Mouse (Mus musculus): ENCODE measurements around the gene Rps15. TPM values are rescaled to one million over a fixed set of nuclear protein-coding genes. Genes with fewer than 3 reads are reported as not detected.
A peak's percentile ranks its signal among the peaks of the same experiment; 100 is the strongest.

Gene Rps15
- polyA plus RNA-seq, 1 experiment from 2014 or later: 836 TPM

DNA sequence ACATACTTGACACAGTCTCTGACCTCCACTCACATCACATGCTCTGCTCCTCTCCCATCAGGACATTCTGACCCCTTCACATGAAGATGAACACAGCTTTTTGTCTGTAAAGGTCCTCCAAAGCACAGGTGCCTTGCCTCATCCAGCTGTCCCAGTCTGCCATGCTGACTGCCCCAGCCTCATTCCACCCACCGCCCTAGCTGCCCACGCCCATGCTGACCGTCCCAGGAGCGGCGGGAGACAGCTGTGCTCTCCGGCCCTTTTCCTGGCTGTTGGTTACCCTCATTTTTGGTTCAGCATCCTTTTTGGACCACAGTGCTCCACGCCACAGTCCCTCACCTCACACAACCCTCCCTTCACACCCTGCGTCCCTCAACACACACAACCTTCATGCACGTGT is 13.9 kb upstream of the Rps15 start:
- DNase-seq (no peak), ATAC-seq (ENCODE audit: low read depth) (no peak)
- peaks cover 32% of the 10 kb centered on the region for H3K4me1 ChIP-seq (replicated peaks)
- no peaks in the 10 kb centered on the region for H3K9me3 ChIP-seq (replicated peaks)
- H3K27ac ChIP-seq: no peak overlapping the region
- no peak overlapping the region for H3K9ac ChIP-seq
- no peak overlapping the region for H3K4me2 ChIP-seq
- H3K36me3 ChIP-seq: peaks cover 100% of the 10 kb centered on the region
- no peaks in the 10 kb centered on the region for H3K27me3 ChIP-seq
- H3K4me3 ChIP-seq (replicated peaks): no peak overlapping the region
- WGBS (ENCODE audit: insufficient replicate concordance): 92% methylated on average over 9 of the region's 9 CpGs

DNA sequence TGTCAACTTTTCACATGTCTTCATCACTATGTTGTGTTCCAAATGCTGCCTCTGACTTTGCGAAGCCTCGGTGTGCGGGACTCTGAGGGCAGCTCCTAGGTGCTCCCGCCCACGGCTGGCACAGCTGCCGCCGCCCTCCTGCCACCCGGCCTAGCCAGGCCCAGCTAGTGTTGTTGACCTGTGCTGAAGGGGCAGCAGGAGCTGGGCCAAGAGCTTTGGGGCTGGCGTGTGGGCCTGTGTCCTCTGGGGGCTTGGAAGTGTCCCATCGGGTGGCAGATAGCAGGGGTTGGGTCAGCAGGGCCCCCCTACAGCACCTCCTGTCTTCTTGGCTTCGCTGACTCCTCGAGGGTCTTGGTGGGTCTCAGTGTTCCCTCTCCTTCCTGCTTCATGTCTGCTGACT is 13.0 kb upstream of the Rps15 start:
- Histone ChIP-seq H3K27ac (no peak overlapping the region), H3K4me2 (no peak overlapping the region), H3K27me3 (no peaks in the 10 kb centered on the region), H3K9ac (no peak overlapping the region), H3K9me3 (replicated peaks) (no peaks in the 10 kb centered on the region), H3K36me3 (peaks cover 100% of the 10 kb centered on the region), H3K4me1 (replicated peaks) (peaks cover 23% of the 10 kb centered on the region), H3K4me3 (replicated peaks) (no peak overlapping the region)
- WGBS (ENCODE audit: insufficient replicate concordance): 92% methylated on average over 12 of the region's 12 CpGs
- DNase-seq (no peak), ATAC-seq (ENCODE audit: low read depth) (no peak)

DNA sequence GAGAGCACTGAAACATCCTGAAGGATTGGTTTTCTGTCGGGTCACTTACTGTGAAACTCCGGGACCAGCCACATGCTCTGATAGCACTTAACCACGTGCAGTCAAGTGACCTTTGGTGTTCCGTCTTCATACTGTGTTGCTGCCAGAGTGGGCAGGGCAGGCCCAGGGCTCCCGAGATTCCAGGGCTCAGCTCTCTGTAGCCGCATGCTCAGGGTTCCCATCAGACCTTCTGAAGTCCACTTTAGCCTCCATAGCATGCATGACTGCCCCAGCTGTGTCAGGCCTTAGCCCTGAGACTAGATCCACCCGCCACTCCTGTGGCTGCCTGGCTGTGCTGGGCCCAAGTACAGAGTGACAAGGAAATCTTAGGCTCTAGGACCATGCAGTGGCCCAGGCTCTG is 10.9 kb upstream of the Rps15 start:
- no peak overlapping the region for H3K9ac ChIP-seq
- H3K36me3 ChIP-seq: peaks cover 99% of the 10 kb centered on the region
- no peak overlapping the region for H3K4me2 ChIP-seq
- H3K4me1 ChIP-seq (replicated peaks): peaks cover 11% of the 10 kb centered on the region
- DNase-seq: no peak
- no peak for ATAC-seq (ENCODE audit: low read depth)
- WGBS (ENCODE audit: insufficient replicate concordance): 76% methylated on average over 7 of the region's 7 CpGs
- H3K9me3 ChIP-seq (replicated peaks): no peaks in the 10 kb centered on the region
- H3K27me3 ChIP-seq: no peaks in the 10 kb centered on the region
- no peak overlapping the region for H3K27ac ChIP-seq
- no peak overlapping the region for H3K4me3 ChIP-seq (replicated peaks)

DNA sequence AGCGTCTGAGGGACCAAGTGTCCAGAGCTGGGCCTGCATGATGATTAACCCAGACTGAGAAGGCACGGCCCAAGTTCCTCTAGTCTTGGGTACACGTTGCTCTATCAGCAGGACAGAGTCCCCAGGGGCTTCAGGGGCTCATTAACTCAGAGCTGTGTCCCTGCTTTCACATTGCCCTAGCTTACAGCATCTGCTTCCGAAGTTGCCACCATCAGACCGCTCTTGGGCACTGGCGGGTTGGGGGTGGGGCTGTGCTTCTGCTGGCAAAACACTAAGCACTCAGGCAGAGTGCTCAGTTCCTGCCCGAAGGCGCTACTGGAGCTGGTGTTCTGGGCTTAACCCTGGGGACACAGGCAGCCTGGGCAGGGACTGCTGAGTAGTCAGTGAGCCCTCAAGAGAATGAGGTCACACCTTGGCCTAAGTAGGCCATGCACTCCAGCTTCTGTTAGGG is 10.3 kb upstream of the Rps15 start:
- Histone ChIP-seq H3K4me2 (no peak overlapping the region), H3K27me3 (no peaks in the 10 kb centered on the region), H3K36me3 (peaks cover 99% of the 10 kb centered on the region), H3K27ac (no peak overlapping the region), H3K9me3 (replicated peaks) (no peaks in the 10 kb centered on the region), H3K4me3 (replicated peaks) (no peak overlapping the region), H3K9ac (no peak overlapping the region), H3K4me1 (replicated peaks) (peaks cover 11% of the 10 kb centered on the region)
- 87% methylated on average over 8 of the region's 8 CpGs for WGBS (ENCODE audit: insufficient replicate concordance)
- ATAC-seq (ENCODE audit: low read depth): no peak
- no peak for DNase-seq

DNA sequence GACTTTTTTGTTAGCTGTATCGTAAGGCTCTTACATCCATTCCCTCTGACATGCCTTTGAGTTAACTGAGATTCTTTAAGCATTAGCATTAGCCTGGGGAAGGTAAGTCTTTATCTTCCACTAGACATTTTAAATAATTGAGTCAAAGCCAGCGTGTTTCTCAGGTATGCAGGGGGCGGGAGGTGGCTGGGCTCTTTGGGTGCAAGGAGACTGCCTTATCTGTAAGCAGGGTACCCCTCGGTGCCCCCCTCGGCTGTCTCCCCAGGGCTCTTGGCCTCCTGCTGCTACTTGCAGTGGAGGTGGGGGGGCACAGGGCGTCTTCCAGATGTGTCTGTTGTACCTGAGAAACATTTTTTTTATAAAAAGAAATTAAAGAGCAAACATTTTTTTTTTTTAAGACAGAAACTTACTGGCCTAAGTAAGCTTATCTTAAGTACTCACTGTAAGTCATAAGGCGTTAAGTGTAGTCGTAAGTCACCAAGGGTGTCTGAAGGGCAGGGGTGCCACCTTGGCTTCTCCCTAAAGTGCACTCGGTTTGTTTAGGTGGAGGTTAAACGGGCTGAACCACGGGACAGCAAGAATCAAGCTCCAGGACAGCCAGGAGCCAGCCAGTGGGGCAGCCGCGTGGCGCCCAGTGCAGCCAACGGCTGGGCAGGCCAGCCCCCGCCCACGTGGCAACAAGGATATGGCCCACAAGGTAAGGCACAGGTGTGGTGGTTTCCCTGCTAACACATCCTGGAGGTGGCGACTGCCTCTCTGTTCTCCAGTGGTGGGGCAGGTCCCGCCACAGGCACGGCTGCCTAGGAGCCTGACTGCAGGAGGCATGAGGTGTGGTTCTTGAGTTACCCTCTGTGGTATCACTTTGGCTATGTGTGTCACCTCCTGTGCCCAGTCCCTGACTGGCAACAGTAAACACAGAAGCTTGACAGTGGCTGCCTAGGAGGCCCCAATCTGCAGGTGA is 9.5 kb upstream of the Rps15 start:
- Histone ChIP-seq H3K27ac (no peak overlapping the region), H3K9ac (no peak overlapping the region), H3K4me1 (replicated peaks) (peaks cover 11% of the 10 kb centered on the region), H3K9me3 (replicated peaks) (no peaks in the 10 kb centered on the region), H3K36me3 (peaks cover 99% of the 10 kb centered on the region), H3K4me2 (no peak overlapping the region), H3K4me3 (replicated peaks) (no peak overlapping the region), H3K27me3 (no peaks in the 10 kb centered on the region)
- DNase-seq (no peak), ATAC-seq (ENCODE audit: low read depth) (no peak)
- WGBS (ENCODE audit: insufficient replicate concordance): 82% methylated on average over 20 of the region's 20 CpGs

DNA sequence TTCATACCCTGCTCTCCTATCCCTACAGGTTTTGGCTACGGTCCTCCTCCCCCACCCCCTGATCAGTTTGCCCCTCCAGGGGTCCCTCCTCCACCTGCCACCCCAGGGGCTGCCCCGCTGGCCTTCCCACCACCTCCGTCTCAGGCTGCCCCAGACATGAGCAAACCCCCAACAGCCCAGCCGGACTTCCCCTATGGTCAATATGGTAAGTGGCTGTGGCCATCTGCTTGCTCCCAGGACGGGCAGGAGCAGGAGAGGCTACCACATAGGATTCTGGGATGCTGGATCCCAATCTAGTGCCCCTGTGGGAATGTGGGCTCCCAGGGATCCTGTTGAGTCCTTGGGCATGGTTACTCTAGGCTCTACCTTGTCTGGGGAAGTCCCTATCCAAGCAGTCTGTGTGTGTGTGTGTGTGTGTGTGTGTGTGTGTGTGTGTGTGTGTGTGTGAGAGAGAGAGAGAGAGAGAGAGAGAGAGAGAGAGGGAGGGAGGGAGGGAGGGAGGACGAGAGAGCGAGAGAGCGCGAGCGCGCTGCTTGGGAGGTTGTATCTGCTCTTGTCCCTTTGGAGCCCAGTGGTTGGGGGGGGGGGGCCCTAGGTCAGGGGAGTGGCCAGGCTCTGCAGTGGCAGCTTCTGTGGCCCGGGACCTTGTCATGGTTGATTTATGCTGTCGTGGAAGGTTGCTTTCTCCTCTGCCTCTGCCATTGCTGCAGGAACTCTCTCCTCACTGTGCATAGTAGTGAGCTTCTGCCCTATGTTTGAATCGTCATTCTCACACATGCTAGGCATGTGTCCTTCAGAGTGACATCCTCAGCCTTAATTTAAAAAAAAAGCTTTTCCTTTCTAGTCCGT is 6.8 kb upstream of the Rps15 start:
- no peak overlapping the region for H3K9ac ChIP-seq

DNA sequence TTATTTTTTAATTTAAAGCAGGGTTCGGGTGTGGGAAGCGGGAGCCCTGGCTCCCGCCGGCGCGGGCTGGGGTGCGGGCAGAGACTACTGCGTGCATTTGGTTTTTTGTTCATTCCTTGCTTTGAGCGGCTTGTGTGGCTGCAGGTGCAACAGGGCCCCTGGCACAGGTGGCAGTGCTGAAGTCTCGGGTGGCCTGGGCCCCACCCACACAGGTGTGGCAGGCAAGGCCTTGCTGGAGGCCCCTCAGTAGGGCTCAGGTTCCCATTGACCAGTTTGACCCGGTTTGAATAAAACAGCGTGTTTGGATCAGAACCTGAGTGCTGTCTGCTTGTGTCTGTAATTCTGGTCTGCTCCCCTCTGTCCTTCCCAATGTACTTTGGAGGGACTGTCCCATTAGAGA is 4.2 kb upstream of the Rps15 start:
- no peak overlapping the region for H3K4me2 ChIP-seq
- no peak overlapping the region for H3K27ac ChIP-seq
- H3K9ac ChIP-seq: no peak overlapping the region
- 90% methylated on average over 12 of the region's 12 CpGs for WGBS (ENCODE audit: insufficient replicate concordance)
- no peak for DNase-seq
- no peaks in the 10 kb centered on the region for H3K27me3 ChIP-seq
- H3K4me1 ChIP-seq (replicated peaks): peaks cover 12% of the 10 kb centered on the region
- H3K9me3 ChIP-seq (replicated peaks): no peaks in the 10 kb centered on the region
- H3K36me3 ChIP-seq: peaks cover 64% of the 10 kb centered on the region
- H3K4me3 ChIP-seq (replicated peaks): no peak overlapping the region
- ATAC-seq (ENCODE audit: low read depth): no peak

More for the DNA sequence above, 6.8 kb upstream of the Rps15 start:
- Histone ChIP-seq H3K27me3 (no peaks in the 10 kb centered on the region), H3K4me1 (replicated peaks) (peaks cover 14% of the 10 kb centered on the region), H3K4me2 (no peak overlapping the region), H3K36me3 (peaks cover 88% of the 10 kb centered on the region), H3K27ac (no peak overlapping the region), H3K9me3 (replicated peaks) (no peaks in the 10 kb centered on the region), H3K4me3 (replicated peaks) (no peak overlapping the region)
- no peak for DNase-seq
- no peak for ATAC-seq (ENCODE audit: low read depth)
- 84% methylated on average over 15 of the region's 15 CpGs for WGBS (ENCODE audit: insufficient replicate concordance)

DNA sequence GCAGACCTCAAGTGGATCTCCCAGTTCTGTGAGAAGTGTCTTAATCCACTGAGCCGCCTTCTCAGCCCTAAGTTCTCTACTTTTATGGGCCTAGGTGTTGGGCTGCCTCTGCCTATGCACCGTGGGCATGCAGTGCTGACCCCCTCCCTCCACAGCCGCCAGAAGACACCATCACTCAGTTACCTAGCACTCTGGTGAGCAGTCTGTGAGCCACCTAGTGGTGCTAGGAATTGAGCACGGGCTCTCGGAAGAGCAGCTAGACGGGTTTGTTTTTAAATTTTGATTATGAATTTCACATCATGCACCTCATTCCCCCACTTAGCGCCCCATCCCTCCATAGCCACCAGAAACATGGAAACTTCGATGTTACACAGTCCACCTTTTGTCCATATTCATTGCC is 3.6 kb upstream of the Rps15 start:
- DNase-seq: no peak
- H3K27ac ChIP-seq: no peak overlapping the region
- H3K27me3 ChIP-seq: no peaks in the 10 kb centered on the region
- peaks cover 64% of the 10 kb centered on the region for H3K36me3 ChIP-seq
- no peak for ATAC-seq (ENCODE audit: low read depth)
- H3K4me1 ChIP-seq (replicated peaks): peaks cover 18% of the 10 kb centered on the region
- H3K4me2 ChIP-seq: no peak overlapping the region
- no peaks in the 10 kb centered on the region for H3K9me3 ChIP-seq (replicated peaks)
- 71% methylated on average over 8 of the region's 8 CpGs for WGBS (ENCODE audit: insufficient replicate concordance)
- no peak overlapping the region for H3K4me3 ChIP-seq (replicated peaks)
- H3K9ac ChIP-seq: no peak overlapping the region

DNA sequence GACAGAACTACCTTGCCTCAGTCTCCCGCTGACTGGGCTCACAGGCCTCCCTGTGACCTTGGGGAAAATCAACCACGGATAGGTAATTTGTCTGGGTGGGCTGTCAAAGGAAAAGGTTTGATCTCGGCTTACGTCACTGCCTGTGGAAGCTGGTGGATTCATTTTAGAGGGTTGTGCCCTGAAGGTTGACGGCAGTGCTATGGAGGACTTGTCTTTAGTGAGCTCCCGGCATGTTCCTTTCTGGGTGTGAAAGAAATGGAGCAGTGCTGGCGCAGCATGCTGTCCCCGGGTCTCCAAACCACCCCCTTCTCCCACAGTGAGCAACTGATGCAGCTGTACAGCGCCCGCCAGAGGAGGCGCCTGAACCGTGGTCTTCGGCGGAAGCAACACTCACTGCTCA is 1.1 kb downstream of the Rps15 start:
- H3K27me3 ChIP-seq: peaks cover 20% of the 10 kb centered on the region
- peak overlapping the region; percentile 94 for H3K27ac ChIP-seq
- ATAC-seq (ENCODE audit: low read depth) (no peak), DNase-seq (no peak)
- H3K36me3 ChIP-seq: peaks cover 34% of the 10 kb centered on the region
- WGBS (ENCODE audit: insufficient replicate concordance): 11% methylated on average over 14 of the region's 14 CpGs
- peaks cover 56% of the 10 kb centered on the region for H3K4me1 ChIP-seq (replicated peaks)
- peak overlapping the region; percentile 95 for H3K4me3 ChIP-seq (replicated peaks)
- no peaks in the 10 kb centered on the region for H3K9me3 ChIP-seq (replicated peaks)
- peak overlapping the region; percentile 93 for H3K4me2 ChIP-seq
- H3K9ac ChIP-seq: peak overlapping the region; percentile 100

DNA sequence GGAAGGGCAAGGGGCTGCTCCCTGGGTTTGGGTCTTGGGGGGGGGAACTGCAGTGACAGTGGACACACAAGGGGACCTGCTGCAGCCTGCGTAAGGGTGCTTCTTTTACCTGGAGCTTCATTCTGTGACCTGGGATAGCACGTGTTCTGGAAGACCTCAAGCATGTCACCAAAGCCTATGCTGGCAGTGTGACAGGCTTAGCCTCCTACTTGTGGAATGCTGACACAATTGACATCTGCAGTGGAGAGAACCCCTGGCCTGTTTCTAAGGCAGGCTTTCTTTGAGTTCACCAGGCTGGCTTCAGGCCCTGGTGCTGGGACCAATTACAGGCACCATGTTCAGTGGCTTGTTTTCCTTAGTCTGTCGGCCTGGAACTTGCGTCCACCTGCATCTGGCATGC is 2.1 kb downstream of the Rps15 start:
- H3K36me3 ChIP-seq: peaks cover 24% of the 10 kb centered on the region
- peak overlapping the region; percentile 93 for H3K4me2 ChIP-seq
- H3K4me3 ChIP-seq (replicated peaks): peak overlapping the region; percentile 95
- no peak for ATAC-seq (ENCODE audit: low read depth)
- H3K4me1 ChIP-seq (replicated peaks): peaks cover 56% of the 10 kb centered on the region
- DNase-seq: no peak
- WGBS (ENCODE audit: insufficient replicate concordance): 85% methylated on average over 4 of the region's 4 CpGs
- H3K27me3 ChIP-seq: peaks cover 30% of the 10 kb centered on the region
- H3K27ac ChIP-seq: peak overlapping the region; percentile 94
- H3K9me3 ChIP-seq (replicated peaks): no peaks in the 10 kb centered on the region
- peak overlapping the region; percentile 100 for H3K9ac ChIP-seq

DNA sequence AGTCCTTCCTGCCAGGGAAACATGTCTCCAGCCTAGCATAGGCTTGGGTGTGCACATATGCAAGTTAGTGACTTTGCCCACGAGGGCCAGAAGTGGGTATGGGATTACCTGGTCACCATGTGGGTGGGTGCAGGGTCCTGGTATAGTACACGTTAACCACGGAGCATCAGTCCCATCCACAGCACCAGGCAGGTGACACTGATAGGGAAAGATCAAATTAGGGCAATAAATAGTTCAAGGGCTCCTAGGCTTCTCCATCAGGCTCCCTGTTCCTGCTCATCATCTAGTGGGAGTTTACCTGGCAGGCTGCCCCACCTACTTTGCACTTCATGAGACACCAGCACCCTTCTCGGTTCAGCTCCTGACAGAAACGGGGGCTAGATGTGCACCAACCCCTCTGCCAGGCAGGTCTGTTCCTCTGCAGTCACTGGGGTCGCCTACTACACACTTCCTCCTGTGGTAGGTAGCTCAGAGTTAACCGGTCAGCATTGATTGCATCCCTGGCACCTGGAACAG is 2.6 kb downstream of the Rps15 start:
- Histone ChIP-seq H3K4me1 (replicated peaks) (peaks cover 56% of the 10 kb centered on the region), H3K9ac (peak overlapping the region; percentile 100; the same call in 1 of the 2 replicates), H3K36me3 (peaks cover 23% of the 10 kb centered on the region), H3K27ac (peak overlapping the region; percentile 94), H3K27me3 (peaks cover 35% of the 10 kb centered on the region), H3K4me3 (replicated peaks) (no peak overlapping the region), H3K9me3 (replicated peaks) (no peaks in the 10 kb centered on the region), H3K4me2 (peak overlapping the region; percentile 93)
- DNase-seq: no peak
- 32% methylated on average over 7 of the region's 7 CpGs for WGBS (ENCODE audit: insufficient replicate concordance)
- no peak for ATAC-seq (ENCODE audit: low read depth)

Data from liver, embryonic 13.5 days (tissue).